Mouse (Mus musculus) frontal cortex, postnatal 10 days (tissue): ENCODE measurements at regions not wholly inside any gene's neighbourhood (a gene's known extent, or its start where the extent isn't known, plus 50 kb on each side); places are given as distances from the start of the nearest gene placed in this dataset.

ENCODE experiments used
- DNase-seq, 2 experiments: peaks; one replicate each; pipeline ENCODE4 v3.0.0; 2022; ENCODE audit warnings: low spot score in 2 of 2, mixed read lengths in 1 of 2

DNA sequence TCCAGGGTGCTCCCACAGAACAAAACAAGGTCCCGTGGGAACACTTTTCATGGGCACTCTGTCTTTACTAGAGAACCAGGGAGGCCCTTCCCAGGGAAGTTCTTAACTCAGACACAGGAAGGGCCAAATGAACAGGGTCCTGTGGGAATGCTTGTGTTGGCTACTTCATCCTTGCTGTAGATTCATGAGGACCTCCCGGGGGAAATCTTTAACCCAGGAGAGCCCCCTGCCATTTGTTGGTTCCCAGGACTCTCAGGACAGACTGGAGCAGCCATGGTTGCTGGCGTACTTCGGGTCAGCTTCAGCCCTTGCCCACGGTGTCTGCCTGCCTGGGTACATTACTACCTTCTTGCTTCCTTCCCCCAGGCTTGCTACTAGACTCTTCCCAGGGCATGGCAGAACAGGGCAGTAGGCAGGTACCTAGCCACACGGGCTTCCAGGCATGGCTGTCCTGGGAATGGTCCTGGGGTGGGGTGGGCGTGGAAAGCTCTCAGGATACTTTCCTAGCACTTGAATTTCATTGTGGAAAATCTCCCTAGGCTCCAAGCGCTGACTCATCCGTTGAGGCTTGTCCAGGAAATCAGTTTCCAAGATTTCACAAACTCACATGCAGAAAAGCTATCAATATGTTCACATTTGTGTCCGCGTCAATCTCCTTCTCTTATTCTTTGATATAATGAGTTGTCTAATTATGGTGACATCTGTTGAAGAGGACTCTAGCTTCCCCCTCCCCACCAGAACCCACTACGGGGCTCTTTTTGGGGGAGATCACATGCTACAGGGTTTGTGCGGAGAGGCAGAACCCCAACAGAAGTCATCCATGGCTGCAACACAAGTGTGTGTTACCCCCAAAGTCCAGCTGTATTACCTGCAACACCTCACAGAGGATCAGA is 148.6 kb downstream of the Sec61b start:
- DNase-seq: no peak

DNA sequence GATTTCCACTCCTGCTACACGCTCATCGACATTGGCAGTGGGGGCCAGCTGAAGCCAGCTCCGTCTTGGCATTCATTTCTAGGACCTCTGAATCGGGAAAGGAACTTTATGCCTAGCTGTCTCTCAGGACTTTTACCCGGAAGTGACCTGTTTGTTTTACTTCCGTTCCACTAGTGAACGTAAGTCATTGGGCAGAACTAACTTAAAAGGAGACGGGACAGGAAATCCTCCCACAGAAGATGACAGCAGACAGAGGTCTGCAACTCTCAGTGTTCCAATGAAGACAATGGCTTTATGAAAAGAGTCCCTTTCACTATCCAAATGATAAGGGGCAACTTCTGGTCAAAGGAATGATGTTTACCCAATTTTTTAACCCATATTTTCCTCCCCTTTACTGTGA is 155.5 kb downstream of the Sec61b start:
- DNase-seq: no peak

DNA sequence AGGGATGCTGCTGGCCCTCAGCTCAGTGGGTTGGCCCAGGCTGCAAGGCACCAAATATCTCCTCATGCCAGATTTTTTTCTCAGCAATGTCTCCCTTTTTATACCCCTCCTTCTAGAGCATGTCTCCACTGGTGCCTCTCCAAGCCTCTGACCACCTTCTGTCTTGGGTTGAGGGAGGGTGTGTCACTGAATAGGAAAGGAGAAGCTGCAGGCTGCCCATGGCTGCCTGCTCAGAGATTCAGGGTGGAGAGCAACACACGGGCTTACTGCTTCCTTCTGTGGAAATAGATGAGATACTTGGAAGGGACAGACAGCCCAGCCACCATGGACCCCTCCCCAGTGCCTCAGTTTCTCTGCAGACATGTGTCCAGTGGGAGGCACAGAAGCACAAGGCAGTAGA is 156.0 kb downstream of the Sec61b start:
- no peak for DNase-seq

DNA sequence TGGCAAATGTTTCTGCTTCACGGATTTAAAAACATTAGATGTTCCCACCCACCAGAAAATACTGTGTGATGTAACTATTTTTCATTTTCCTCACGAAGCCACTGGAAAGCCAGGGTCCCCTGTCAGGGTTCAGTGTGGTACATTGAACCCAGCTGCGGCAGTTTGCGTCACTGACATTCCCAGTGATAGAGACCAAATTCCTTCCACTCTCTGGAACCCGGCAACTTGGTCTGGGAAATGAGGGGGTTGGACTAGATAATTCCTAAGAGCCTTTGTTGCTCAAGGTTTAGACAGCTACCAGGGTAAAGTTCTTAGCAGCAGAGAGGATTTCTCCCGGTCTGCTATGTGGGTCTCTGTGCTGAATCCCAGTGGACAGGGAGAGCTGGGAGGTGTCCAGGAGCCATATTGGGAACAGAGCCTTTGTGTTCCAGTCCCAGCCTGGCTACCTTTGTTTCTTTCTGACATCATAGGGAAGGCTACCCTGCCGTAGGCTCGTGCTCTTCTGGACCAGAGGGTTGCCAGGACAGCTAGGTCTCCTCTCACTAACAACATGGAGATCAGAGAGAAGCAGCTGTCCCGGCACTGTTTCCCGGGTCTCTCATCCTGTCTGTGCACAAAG is 164.5 kb downstream of the Sec61b start:
- no peak for DNase-seq

DNA sequence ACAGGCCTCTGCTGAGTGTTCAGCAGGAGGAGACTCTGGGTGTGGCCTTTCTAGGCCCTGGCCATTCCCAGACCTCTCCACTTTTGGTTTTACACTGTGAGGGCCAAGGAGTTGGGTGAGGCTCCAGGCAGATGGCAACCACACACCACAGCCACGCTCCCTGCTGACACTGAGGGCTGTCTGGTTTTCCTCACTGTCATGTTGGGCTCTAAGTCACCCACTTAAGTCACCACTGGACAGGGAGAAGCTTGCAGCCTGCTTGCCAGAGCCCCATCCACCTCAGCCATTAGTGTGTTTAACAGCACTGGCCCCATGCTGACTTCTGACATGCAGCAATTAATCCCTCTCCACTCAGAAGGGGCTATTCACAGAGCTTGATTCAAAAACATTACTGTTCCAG is 170.6 kb downstream of the Sec61b start:
- no peak for DNase-seq

DNA sequence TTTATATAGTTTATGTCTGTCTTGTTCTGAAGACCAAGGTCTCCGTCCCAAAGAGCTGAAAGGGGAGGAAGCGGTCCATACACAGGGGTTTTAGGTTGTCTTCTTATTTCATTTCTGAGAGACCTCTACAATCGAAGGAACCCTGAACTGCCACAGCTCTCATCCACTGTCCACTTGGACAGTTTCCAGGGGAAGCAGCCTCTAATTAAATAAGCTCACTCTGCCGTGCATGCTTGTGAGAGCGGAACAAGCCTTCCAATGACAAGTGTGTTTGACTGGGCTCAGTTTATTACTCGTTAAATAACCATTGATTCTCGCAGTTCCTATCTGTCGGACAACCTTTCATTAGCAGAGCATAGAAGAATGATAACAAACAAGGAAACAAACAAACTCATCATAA is 174.2 kb downstream of the Sec61b start:
- no peak for DNase-seq

DNA sequence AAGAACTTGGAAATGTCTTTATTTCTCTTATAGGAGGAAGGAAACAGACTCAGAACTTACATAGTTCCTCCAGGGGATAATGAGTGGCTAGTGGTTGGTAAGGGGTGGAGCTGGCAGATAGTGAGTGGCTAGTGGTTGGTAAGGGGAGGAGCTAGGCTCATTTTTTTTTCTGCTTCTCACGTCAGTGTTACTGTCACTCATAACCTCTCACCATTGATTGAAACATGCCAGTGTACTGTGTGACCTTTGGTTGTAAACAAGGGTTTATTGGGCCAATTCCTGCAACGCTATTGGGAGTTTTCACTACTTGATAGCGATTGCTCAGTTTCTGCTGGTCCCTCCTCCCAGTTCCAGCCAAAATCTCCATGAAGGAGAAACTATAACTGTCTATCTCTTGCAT is 175.5 kb downstream of the Sec61b start:
- DNase-seq: no peak

DNA sequence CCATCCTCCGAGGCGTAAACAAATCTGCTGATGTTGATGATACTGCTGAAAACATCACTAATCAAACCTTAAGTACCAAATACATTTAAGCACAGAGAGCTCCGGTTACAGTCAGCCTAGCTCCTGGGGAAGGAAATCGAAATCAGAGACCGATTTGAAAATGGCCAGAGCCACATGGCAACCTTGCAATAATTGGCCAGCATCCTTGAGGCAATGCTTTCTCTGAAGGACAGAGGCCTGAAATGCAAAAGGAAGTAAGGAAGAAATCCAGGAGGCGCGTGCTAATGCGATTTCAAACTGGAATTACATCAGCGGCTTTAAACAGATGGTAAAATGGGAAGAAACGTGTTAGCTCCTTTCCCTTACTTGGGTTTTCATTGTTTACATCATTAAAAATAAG is 177.1 kb downstream of the Sec61b start:
- DNase-seq: no peak

DNA sequence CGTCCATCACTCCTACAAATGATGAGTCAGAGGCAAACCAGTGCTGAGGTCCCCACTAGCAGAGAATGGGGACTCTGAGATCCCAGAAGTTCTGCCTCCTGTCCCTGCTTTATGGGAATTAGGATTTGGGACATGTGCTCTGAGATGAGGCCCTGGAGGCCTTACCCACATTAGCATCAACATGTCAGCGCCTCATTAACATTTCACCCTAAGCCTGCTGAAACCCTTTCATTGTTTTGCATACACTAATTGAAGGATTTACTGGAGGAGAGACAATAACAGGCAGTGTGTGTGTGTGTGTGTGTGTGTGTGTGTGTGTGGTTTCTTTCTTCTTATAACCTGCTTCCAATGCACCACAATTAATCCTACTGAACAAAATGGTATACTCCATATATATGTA is 178.7 kb downstream of the Sec61b start:
- no peak for DNase-seq

DNA sequence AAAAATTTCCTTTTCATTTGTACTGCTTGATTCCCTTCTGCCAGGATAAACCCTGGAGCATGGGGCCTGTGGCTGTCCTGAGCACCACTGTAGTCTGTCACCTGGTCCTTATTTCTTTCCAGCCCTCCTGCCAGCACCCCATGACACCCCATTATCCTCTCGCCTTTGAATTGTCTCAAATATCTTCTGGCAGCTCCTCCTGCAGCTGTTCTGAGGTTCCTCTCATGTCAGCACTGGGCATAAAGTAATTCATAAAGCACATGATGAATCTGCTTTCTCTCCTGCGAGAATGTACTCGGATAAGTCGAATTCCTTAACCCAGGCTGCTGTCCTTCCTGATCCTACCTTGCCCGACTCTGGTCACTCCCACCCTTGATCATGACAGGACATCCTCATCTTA is 195.1 kb downstream of the Sec61b start:
- no peak for DNase-seq

DNA sequence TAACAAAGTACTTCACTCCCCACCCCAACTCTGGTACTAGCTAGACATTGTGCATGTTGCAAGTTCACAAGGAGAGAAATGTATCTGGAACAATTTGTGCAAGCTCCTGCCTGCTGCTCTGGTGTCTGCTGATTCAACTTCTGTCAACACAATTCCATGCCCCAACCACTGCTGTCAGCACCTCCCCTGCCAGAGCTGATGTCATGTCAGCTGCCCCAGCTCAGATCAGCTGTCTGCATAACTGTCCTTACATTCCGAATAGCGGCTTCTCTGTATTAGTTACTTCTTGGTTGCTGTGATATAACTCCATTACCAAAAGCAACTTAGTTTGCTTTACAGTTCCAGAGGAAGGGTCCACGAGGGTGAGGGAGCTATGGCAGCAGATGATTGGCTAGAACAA is 196.0 kb downstream of the Sec61b start:
- DNase-seq: no peak

DNA sequence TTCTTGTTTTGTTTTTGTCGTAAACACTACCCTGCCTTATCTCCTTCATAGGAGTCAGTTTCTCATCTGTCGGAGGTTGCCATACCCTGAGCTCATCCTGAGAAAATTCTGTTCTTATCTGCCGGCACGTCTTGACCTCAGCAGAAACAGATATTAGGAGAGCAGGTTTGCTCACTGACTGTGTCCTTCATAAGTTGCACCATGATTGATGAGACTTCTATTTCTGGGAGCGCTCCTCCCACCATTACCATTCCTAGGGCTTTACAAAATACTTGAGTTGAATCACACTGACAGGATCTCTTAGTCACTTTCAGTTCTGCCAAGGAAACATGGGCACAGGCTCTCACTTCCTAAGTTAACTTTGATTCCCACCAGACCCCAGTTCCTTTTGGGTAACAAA is 196.9 kb downstream of the Sec61b start:
- no peak for DNase-seq

DNA sequence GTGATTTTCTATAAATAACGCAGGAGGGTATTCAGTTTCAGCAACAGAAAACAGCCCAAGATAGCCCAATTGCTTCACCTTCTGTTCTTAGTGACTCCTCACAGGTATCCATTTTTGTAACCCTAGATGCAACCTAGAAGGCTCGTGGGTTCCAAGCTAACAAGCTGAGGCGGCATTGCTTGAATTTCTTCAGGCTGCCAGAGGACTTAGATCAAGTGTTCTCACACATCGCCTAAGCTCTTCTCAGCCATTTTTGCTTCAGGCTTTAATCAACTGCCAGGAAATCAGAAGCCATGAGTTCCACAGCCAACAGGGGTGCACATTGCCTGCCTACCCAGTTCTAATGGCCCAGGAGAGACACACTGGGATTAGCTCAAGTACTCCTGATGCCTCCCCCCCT is 206.7 kb downstream of the Sec61b start:
- no peak for DNase-seq

DNA sequence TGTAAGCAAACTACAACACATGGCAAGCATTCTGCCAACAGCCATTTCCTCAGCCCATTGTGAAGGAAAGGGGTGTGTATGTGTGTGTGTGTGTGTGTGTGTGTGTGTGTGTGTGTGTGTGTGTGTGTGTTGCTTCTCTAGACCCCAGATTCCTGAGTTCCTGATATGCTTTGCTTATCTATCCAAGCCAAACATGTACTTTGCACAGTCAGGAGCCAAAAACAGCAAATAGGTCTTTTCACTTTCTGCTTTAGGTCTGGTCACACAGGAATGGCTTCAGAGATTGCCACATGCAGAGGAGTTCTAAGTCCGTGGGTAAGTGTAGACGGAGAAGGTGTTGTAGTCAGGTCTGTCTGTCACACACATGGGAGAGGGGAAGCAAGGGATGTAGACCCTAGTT is 216.7 kb downstream of the Sec61b start:
- DNase-seq: no peak

DNA sequence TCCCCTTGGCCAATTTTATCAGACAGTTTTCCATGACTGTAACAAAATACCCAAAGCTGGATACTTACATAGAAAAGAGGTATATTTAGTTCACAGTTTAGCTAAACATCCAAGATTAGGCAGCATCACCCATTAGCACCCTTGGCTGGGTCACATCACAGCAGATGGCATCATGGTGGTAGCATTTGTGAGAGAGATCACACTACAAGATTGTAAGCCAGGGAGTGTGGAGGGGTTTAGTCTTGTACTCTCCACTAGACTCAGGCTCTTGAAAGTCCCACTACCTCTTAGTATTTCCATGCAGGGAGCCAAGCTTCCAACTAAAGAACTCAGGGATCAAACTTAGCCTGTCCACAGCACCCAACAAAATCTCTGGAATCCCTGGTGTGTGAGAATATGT is 218.2 kb downstream of the Sec61b start:
- DNase-seq: no peak

DNA sequence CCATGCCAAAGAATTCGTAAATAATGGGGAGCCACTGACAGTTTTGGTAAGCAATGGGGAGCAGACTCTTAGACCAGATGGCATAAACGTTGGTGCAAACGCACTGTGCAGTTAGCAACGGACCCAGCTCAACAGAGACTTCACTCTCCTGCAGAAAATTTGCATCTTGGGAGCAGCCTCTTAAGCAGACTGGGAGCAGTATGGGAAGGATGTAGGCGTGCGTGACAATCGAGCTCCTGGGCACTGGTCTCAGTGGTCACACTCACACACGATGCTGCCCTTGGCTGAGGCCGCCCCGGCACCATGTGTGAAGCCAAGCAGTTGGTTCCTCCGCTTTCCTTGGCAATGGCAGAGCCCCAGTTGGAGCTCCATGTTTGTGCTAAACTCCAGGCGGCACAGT is 218.8 kb downstream of the Sec61b start:
- peak; percentile 19 to 20 for DNase-seq

DNA sequence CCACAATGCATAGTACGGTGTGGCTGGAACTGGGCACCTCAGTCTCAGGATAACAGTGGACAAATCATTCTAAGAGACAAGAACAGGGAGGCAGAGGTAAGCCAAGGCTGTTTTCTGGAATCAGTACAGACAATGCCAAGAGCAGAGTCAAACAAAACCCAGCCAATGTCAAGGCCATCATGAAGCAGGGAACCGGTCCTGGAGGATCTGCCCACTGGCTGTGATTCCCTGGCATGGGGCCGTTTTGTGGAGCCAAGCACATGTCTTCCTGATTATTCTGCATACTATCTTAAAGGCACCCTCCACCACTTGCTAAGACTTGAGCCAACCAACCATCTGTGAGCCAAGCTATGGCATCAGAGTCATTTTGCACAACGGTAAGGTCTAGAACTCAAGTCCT is 222.6 kb downstream of the Sec61b start:
- no peak for DNase-seq

DNA sequence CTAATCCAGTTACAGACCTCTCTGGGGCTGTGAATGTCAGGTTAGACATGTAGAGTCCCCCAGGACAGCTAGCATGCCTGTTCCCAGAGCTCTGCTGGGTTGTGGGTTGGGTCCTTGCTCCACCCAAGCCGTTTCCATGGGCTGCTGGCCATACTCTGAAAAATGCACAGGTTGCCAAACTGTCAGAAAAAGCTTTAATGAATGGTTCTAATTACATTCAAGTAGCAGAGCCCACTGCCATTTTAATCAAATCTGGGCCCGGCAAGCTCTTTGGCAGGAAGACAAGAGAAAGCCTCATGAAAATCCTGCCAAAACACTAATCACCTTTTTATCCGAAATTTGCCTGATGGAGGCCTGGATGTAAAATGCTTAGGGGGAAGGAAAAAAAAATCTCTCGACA is 224.1 kb downstream of the Sec61b start:
- peak in 1 of 2 experiments; percentile 14 for DNase-seq

DNA sequence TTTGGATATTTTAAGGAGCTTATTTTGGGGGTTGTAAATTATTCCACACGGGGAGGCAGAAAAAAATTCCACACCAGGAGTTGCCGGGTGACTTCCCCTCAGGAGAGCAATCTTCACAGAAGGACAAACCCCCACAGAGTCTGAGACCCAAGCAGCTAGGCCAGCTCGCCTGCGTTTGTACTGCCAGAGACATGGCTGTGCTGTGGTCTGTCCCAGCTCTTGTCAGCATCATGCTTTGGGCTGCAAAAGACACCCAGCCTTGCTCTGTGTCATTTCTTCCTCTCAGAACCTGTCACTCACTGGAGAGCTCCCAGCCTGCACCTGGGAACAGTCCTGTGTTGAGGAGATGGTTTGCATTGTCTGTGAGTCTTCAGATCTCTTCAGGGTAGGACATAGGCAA is 224.5 kb downstream of the Sec61b start:
- no peak for DNase-seq

DNA sequence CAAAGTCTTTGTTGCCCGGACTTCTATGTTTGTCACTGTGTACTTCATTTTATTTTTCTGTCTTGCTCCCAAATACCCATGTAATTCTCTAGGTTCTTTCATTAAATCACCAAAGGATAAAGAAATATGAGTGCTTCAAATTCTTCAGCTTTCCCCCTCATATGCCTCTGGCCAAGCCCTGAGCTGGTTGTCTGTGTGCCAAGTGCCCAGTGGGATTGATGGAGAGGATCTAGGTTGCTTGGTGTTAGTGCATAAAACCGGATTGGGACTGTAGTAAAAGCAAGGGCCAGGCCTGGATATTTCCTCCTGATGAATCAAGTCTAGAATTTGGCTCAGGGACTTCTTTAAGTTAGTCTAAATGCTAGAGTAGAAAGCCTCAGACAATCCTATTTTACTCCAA is 229.0 kb downstream of the Sec61b start:
- DNase-seq: no peak

DNA sequence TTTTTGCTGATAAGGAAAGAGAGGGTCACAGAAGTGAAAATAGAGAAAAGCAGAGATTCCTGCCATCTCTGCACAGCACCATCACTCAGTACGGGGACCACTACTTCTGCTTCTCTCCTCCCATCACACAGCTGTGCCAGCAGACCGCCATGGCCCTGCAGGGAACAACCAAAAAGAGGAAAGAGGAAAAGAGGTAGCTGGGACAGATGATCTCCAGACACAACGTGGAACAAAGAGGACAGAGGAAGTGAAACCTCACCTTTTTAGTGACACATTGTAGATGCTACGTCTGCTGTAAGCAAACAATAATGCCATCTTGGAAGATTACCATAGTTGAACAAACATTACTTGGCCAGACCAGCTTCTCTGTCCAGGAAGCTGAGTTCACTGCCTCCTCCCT is 230.1 kb downstream of the Sec61b start:
- no peak for DNase-seq

DNA sequence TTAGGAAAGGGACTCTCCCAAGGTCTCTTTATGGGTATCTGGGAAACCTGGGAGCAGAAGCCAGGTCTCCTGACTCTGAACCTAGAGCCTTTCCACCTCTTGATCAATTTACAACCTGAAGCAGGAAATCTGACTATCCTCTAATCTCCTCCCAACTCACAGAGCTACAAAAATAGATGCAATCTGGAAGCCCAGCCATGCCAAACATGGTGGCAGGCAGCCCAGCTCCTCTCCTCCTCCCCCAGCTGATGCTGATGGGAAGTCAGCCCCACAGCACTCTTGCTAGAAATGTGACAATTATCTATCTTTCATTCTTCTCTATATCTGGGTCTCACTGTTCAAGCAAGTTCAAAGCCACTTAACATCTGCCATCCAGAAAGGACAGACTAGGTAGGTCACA is 233.5 kb downstream of the Sec61b start:
- DNase-seq: peak; percentile 37 to 57

DNA sequence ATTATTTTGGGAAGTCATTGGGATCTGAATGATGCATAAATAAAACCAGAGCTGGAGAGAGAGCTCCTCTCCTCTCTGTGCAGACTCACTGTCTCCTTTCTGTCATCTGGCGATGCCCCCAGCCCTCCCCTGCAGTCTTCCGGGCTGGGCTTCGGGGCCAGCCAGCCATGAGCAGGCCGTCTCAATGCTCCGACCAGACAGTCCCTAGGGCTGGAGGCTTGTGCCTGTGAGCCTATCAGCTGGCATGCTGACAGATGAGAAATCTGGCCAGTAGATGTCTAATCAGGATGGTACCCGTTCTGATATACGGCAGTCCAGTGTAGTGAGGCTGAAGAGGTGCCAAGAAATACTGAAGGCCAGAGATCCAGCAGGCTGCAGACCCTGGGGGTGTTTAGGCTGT is 238.9 kb downstream of the Sec61b start:
- no peak for DNase-seq
